Comparison of ENCODE assay signal across 9 mouse cellular contexts in the genomic region with DNA sequence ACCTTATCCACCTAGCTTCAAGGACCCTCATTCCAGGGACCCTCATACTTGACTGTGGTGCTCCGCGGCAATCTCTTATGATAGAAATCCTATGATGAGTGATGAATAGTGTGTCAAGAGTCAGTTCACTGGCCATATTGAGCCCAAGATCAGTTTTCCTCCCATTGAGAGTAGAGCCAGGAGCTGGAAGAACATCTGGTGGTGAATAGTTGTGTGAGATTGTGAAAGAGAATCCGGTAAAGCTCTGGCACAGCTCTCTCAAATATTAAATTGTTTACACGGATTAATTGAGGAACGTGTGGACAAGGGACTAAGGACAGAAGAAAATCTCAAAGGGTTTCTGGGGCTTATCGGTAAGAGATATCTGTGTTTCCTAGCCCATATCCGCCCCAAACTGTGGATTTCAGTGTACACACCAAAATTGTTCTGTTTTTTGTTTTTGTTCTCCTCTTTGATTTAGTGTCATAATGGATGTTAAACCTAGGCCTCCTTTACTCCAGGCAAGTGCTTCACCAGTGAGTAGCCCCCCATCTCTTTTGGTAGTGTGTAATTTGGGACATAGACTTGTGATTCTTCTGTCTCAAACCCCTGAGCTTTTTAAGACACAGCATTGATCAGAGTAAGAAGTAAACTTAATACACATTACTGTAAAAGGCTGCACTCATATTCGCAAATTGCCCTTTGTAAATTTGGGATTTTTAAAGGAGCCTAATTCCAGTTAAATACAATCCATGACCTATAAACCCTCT. TPM values are rescaled to one million over a fixed set of nuclear protein-coding genes. Genes with fewer than 3 reads are reported as not detected.
DNase-seq lines count a peak whose midpoint lies in the region; ATAC-seq and TF ChIP-seq lines count a peak whose summit lies in the region.
"Had no signal": no experiment of that assay in that cellular context is flagged by ENCODE, and none has a peak within 500 bp of the region (broad histone marks: within the 10 kb centered on the region; RNA-seq: fewer than 3 reads in every experiment).

No protein-coding gene starts in this region.

- peak overlapping the region; percentile 90; the same call in 1 of the 2 replicates for H3K27ac ChIP-seq in heart, embryonic 12.5 days (ENCODE audit: poor library complexity, severe bottlenecking)
- no peak overlapping the region for H3K27ac ChIP-seq in bone marrow macrophage, adult 2 months (ENCODE audit: insufficient read depth, low read depth, low read length)
- H3K27ac ChIP-seq in hindbrain, embryonic 15.5 days (replicated peaks), result peak overlapping the region; percentile 93; the same call in 1 of the 2 replicates
- H3K27ac ChIP-seq in midbrain, embryonic 12.5 days (replicated peaks), result no peak overlapping the region

- intact Hi-C loops in heart, postnatal 36 days (cut with DNase I), result loop anchor here (2.0 to 5.0 kb wide), 4 partner anchors 30 to 906 kb away; a partner anchor contains a TSS

- H3K9me3 ChIP-seq in heart, embryonic 12.5 days (replicated peaks), result peaks cover 6% of the 10 kb centered on the region; the same call in 1 of the 2 replicates
- no peaks in the 10 kb centered on the region for H3K9me3 ChIP-seq in hindbrain, embryonic 15.5 days
- peaks cover 10% of the 10 kb centered on the region for H3K9me3 ChIP-seq in midbrain, embryonic 12.5 days

- peak; percentile 9; the same call in 1 of the 2 replicates for ATAC-seq in heart, embryonic 12.5 days (ENCODE audit: insufficient number of reproducible peaks, low FRiP score)
- no peak for ATAC-seq in hindbrain, embryonic 15.5 days (ENCODE audit: low FRiP score, low read depth)
- no peak; the same call in 1 of the 2 replicates for ATAC-seq in midbrain, embryonic 12.5 days (ENCODE audit: low FRiP score, low read depth)

- H3K4me3 ChIP-seq in heart, embryonic 12.5 days, result peak overlapping the region; percentile 96
- H3K4me3 ChIP-seq in bone marrow macrophage, adult 2 months (ENCODE audit: insufficient read depth, low read length), result peak overlapping the region; percentile 71; the same call in 1 of the 2 replicates
- H3K4me3 ChIP-seq in hindbrain, embryonic 15.5 days, result peak overlapping the region; percentile 98
- peak overlapping the region; percentile 80 for H3K4me3 ChIP-seq in midbrain, embryonic 12.5 days

- DNase-seq in heart, postnatal 36 days, result no peak
- DNase-seq in right cerebral cortex, postnatal 4 days, result no peak
- no peak for DNase-seq in right cerebral cortex, adult 2 months (ENCODE audit: low spot score in 2 of 2)
- DNase-seq in layer of hippocampus, adult 9-10 months (ENCODE audit: low spot score), result no peak

- peaks cover 9% of the 10 kb centered on the region; the same call in 1 of the 2 replicates for H3K36me3 ChIP-seq in heart, embryonic 12.5 days
- peaks cover 4% of the 10 kb centered on the region; the same call in 1 of the 2 replicates for H3K36me3 ChIP-seq in hindbrain, embryonic 15.5 days
- H3K36me3 ChIP-seq in midbrain, embryonic 12.5 days, result no peaks in the 10 kb centered on the region

- H3K4me2 ChIP-seq in heart, embryonic 12.5 days, result no peak overlapping the region
- H3K4me2 ChIP-seq in hindbrain, embryonic 15.5 days, result peak overlapping the region; percentile 88
- peak overlapping the region; percentile 64; the same call in 1 of the 2 replicates for H3K4me2 ChIP-seq in midbrain, embryonic 12.5 days (replicated peaks)

- TF ChIP-seq POLR2A in bone marrow macrophage, adult 2 months (IDR thresholded peaks at IDR 0.05; ENCODE audit: borderline replicate concordance, low read depth, low read length), result no peak

- H3K27me3 ChIP-seq in heart, embryonic 12.5 days (replicated peaks), result no peaks in the 10 kb centered on the region
- no peaks in the 10 kb centered on the region for H3K27me3 ChIP-seq in hindbrain, embryonic 15.5 days
- H3K27me3 ChIP-seq in midbrain, embryonic 12.5 days, result no peaks in the 10 kb centered on the region
- H3K27me3 ChIP-seq: Patski had no signal

- 0 out of 2 replicates have a peak, but pooled peaks cover 3% of the 10 kb centered on the region for H3K4me1 ChIP-seq in heart, embryonic 12.5 days (replicated peaks)
- H3K4me1 ChIP-seq in bone marrow macrophage, adult 2 months (ENCODE audit: control insufficient read depth, insufficient read depth, low read length), result no peaks in the 10 kb centered on the region
- H3K4me1 ChIP-seq in hindbrain, embryonic 15.5 days (replicated peaks), result peaks cover 4% of the 10 kb centered on the region; the same call in 1 of the 2 replicates
- H3K4me1 ChIP-seq in midbrain, embryonic 12.5 days, result no peaks in the 10 kb centered on the region

- WGBS in heart, embryonic 12.5 days, result 75% methylated on average over 8 of the region's 8 CpGs
- WGBS in hindbrain, embryonic 15.5 days, result 78% methylated on average over 8 of the region's 8 CpGs
- WGBS in midbrain, embryonic 12.5 days, result 81% methylated on average over 8 of the region's 8 CpGs

- H3K9ac ChIP-seq in heart, embryonic 12.5 days, result no peak overlapping the region
- peak overlapping the region; percentile 79; the same call in 1 of the 2 replicates for H3K9ac ChIP-seq in hindbrain, embryonic 15.5 days
- no peak overlapping the region for H3K9ac ChIP-seq in midbrain, embryonic 12.5 days (replicated peaks)

- no peak for TF ChIP-seq CTCF in bone marrow macrophage, adult 2 months (IDR thresholded peaks at IDR 0.05; ENCODE audit: low read depth, low read length)

RNA-seq across cellular contexts. Expression of a gene that starts 0.4 kb away (rescaled TPM):
- polyA plus RNA-seq in heart, embryonic 12.5 days (2016; fragmentation: Nextera tagmentation; extraction: Ambion mirVana), result 3.6 and 4.3 TPM in 2 replicates
- total RNA-seq in heart, postnatal 36 days (2021), result 1 to 10 TPM; 1.8 to 2.2 TPM
- polyA plus RNA-seq in bone marrow macrophage, adult 2 months (2012; ENCODE audit: insufficient read depth, insufficient read length, missing spikeins), result 3.6 and 4.7 TPM in 2 replicates
- polyA plus RNA-seq in hindbrain, embryonic 15.5 days (2015; fragmentation: Nextera tagmentation; extraction: Ambion mirVana), result 11.5 and 13.0 TPM in 2 replicates
- 9.2 and 9.5 TPM in 2 replicates for polyA plus RNA-seq in midbrain, embryonic 12.5 days (2016; fragmentation: Nextera tagmentation; extraction: Ambion mirVana)

RNA-seq across cellular contexts. Expression of a gene that starts 17.8 kb away (rescaled TPM):
- 0.64 and 1.5 TPM in 2 replicates for polyA plus RNA-seq in heart, embryonic 12.5 days (2016; fragmentation: Nextera tagmentation; extraction: Ambion mirVana)
- total RNA-seq in heart, postnatal 36 days (2021), result 1 to 10 TPM in 1 of 2 experiments, under 1 TPM in 1; 0.89 to 1.2 TPM
- 2.1 TPM in 1 of 2 replicates, not detected in the other for polyA plus RNA-seq in bone marrow macrophage, adult 2 months (2012; ENCODE audit: insufficient read depth, insufficient read length, missing spikeins)
- 5.8 and 6.3 TPM in 2 replicates for polyA plus RNA-seq in hindbrain, embryonic 15.5 days (2015; fragmentation: Nextera tagmentation; extraction: Ambion mirVana)
- polyA plus RNA-seq in midbrain, embryonic 12.5 days (2016; fragmentation: Nextera tagmentation; extraction: Ambion mirVana), result 2.9 and 4.3 TPM in 2 replicates

RNA-seq across cellular contexts. Expression of a gene that starts 33.6 kb away (rescaled TPM):
- polyA plus RNA-seq in heart, embryonic 12.5 days (2016; fragmentation: Nextera tagmentation; extraction: Ambion mirVana), result 1.7 and 2.5 TPM in 2 replicates
- 1 to 10 TPM; 1.2 to 1.4 TPM for total RNA-seq in heart, postnatal 36 days (2021)
- 2.0 and 4.4 TPM in 2 replicates for polyA plus RNA-seq in bone marrow macrophage, adult 2 months (2012; ENCODE audit: insufficient read depth, insufficient read length, missing spikeins)
- polyA plus RNA-seq in hindbrain, embryonic 15.5 days (2015; fragmentation: Nextera tagmentation; extraction: Ambion mirVana), result 3.6 and 3.7 TPM in 2 replicates
- 2.7 and 3.8 TPM in 2 replicates for polyA plus RNA-seq in midbrain, embryonic 12.5 days (2016; fragmentation: Nextera tagmentation; extraction: Ambion mirVana)

RNA-seq across cellular contexts. Expression of a gene that starts 50.0 kb away (rescaled TPM):
- not detected in 2 replicates for polyA plus RNA-seq in heart, embryonic 12.5 days (2016; fragmentation: Nextera tagmentation; extraction: Ambion mirVana)
- total RNA-seq in heart, postnatal 36 days (2021), result not detected
- not detected in 2 replicates for polyA plus RNA-seq in bone marrow macrophage, adult 2 months (2012; ENCODE audit: insufficient read depth, insufficient read length, missing spikeins)
- polyA plus RNA-seq in hindbrain, embryonic 15.5 days (2015; fragmentation: Nextera tagmentation; extraction: Ambion mirVana), result not detected in 2 replicates
- not detected in 2 replicates for polyA plus RNA-seq in midbrain, embryonic 12.5 days (2016; fragmentation: Nextera tagmentation; extraction: Ambion mirVana)

RNA-seq across cellular contexts. Expression of a gene that starts 58.1 kb away (rescaled TPM):
- 2.6 and 3.3 TPM in 2 replicates for polyA plus RNA-seq in heart, embryonic 12.5 days (2016; fragmentation: Nextera tagmentation; extraction: Ambion mirVana)
- total RNA-seq in heart, postnatal 36 days (2021), result 1 to 10 TPM; 1.9 to 2.1 TPM
- polyA plus RNA-seq in bone marrow macrophage, adult 2 months (2012; ENCODE audit: insufficient read depth, insufficient read length, missing spikeins), result 4.3 and 6.0 TPM in 2 replicates
- 6.3 and 7.4 TPM in 2 replicates for polyA plus RNA-seq in hindbrain, embryonic 15.5 days (2015; fragmentation: Nextera tagmentation; extraction: Ambion mirVana)
- polyA plus RNA-seq in midbrain, embryonic 12.5 days (2016; fragmentation: Nextera tagmentation; extraction: Ambion mirVana), result 7.0 and 7.3 TPM in 2 replicates

Comparison
In these comparisons a context has a peak if more than half of its experiments do, and no peak if none do; other contexts are left out.
1. H3K27ac ChIP-seq: peak in heart, embryonic 12.5 days (single experiment) and hindbrain, embryonic 15.5 days (single experiment); none in bone marrow macrophage, adult 2 months (single experiment) and midbrain, embryonic 12.5 days (single experiment).
2. Peak in every context shown above with its lines, with median percentiles within 50 percentile points of each other: H3K4me3 ChIP-seq.